Mouse (Mus musculus): ENCODE data around the gene Hist2h2be. TPM values are rescaled to one million over a fixed set of nuclear protein-coding genes. Genes with fewer than 3 reads are reported as not detected.
A peak's percentile ranks its signal among the peaks of the same experiment; 100 is the strongest.
"Not testable (repeated sequence)": the region's sequence is repeated elsewhere in the genome, so short reads cannot be mapped to it uniquely, and the experiment has no call there.

The Hist2h2be gene
- polyA plus RNA-seq, 1 experiment, result 12.3 TPM

DNA sequence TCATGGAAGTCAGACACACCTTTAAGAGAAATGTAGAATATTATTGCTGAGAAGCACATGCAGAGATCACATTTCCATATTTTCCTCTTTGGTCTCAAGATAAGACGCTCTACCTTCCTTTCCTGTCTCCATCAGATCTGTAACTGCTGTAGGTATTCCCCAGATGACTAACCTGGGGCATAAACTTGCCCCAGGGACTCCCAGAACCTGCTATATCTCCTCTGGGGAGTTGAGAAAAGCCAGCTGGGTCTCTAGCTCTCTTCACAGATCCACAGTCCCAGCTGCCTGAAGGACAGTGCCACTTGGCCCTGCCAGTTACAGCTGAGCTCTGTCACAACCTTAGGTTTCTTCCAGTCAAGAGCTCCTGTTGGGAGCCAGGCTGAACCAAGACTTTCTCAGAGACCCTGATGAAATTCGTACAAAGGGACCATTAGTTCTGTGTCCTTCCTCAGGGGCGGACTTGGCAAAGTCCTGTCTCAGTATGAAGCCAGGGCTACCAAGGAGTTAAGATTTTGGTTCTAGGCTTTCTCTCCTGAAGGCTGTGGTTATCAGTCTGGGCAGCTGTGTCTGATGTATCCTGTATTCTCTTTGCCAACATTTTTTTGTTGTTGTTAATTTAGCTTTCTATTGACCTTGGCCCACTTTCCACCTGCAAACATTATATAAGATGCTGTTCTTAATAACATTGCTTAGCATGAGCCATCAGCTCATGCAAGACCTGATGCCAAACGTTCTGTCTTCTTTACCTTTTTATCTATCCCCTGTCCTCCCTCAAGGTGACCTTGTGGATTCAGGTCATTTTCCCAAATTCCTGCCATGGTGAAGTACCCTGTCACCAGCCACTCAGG, 10.2 kb downstream of the Hist2h2be start:
- no peak for DNase-seq (ENCODE audit: low read depth)
- no peak for TF ChIP-seq CTCF (IDR thresholded peaks at IDR 0.05; ENCODE audit: borderline replicate concordance, extremely low read depth, insufficient read depth, insufficient read length)
- TF ChIP-seq POLR2A (IDR thresholded peaks at IDR 0.05; ENCODE audit: borderline replicate concordance, extremely low read depth, insufficient read depth, insufficient read length, poor library complexity, severe bottlenecking), result no peak

DNA sequence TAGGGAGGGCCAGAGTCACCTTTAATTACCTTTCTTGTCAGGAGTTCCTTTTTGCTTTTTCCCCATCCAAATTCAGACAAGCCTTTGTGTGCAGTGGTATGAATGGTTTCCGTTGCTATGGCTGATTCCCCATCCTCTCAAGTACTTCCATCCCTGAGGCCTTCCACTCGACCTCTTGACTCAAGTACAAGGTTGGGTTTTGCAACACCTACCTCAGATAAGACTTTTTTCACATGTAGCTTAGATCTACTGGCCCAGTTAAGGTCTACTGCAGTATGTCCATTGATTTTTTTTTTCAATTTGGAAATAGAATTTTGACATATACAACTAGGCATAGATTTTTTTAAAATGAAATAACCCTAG, 10.8 kb downstream of the Hist2h2be start:
- no peak for DNase-seq (ENCODE audit: low read depth)
- TF ChIP-seq CTCF (IDR thresholded peaks at IDR 0.05; ENCODE audit: borderline replicate concordance, extremely low read depth, insufficient read depth, insufficient read length), result no peak
- no peak for TF ChIP-seq POLR2A (IDR thresholded peaks at IDR 0.05; ENCODE audit: borderline replicate concordance, extremely low read depth, insufficient read depth, insufficient read length, poor library complexity, severe bottlenecking)

GRCm38 (mm10) chr3:96234914-96235313, 14.0 kb downstream of the Hist2h2be start:
- DNase-seq (ENCODE audit: low read depth), result no peak
- no peak for TF ChIP-seq POLR2A (IDR thresholded peaks at IDR 0.05; ENCODE audit: borderline replicate concordance, extremely low read depth, insufficient read depth, insufficient read length, poor library complexity, severe bottlenecking)
- no peak for TF ChIP-seq CTCF (IDR thresholded peaks at IDR 0.05; ENCODE audit: borderline replicate concordance, extremely low read depth, insufficient read depth, insufficient read length)

GRCm38 (mm10) chr3:96235836-96236235, 14.9 kb downstream of the Hist2h2be start:
- TF ChIP-seq POLR2A (IDR thresholded peaks at IDR 0.05; ENCODE audit: borderline replicate concordance, extremely low read depth, insufficient read depth, insufficient read length, poor library complexity, severe bottlenecking) (no peak), CTCF (IDR thresholded peaks at IDR 0.05; ENCODE audit: borderline replicate concordance, extremely low read depth, insufficient read depth, insufficient read length) (no peak)
- no peak for DNase-seq (ENCODE audit: low read depth)

- TF ChIP-seq CTCF (IDR thresholded peaks at IDR 0.05; ENCODE audit: borderline replicate concordance, extremely low read depth, insufficient read depth, insufficient read length) (no peak), POLR2A (IDR thresholded peaks at IDR 0.05; ENCODE audit: borderline replicate concordance, extremely low read depth, insufficient read depth, insufficient read length, poor library complexity, severe bottlenecking) (no peak)
- no peak for DNase-seq (ENCODE audit: low read depth)
Measured at GRCm38 (mm10) chr3:96236834-96237334, 16.0 kb downstream of the Hist2h2be start.

DNA sequence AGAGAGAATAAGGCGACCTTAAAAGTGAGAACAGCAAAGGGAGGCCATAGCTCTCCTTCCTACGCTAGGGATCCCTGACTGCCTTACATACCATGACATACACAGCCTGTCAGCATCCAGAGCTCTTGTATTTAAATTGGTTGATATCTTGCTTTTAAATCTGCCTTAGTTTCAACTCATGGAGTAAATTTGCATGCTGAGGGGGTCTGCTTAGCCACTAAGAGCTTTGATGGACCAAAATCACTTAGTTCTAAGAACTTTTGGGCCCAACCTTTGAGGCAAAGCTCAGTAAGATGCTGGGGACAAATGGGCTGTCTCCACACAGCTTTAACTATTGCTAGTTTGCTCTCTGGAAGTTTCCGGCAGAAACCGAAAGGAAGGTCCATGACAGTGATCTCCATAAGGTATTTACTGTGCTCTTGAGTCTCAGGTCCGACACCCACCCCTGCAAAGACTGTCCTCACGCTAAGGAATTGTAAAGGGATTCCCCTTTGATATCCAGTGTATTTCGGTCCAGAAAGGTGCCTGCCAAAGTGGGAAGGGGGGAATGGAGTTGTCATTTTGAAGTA, 16.5 kb downstream of the Hist2h2be start:
- no peak for TF ChIP-seq CTCF (IDR thresholded peaks at IDR 0.05; ENCODE audit: borderline replicate concordance, extremely low read depth, insufficient read depth, insufficient read length)
- TF ChIP-seq POLR2A (IDR thresholded peaks at IDR 0.05; ENCODE audit: borderline replicate concordance, extremely low read depth, insufficient read depth, insufficient read length, poor library complexity, severe bottlenecking), result no peak
- peak; percentile 25 for DNase-seq (ENCODE audit: low read depth)

- DNase-seq (ENCODE audit: low read depth), result peak; percentile 41
- TF ChIP-seq CTCF (IDR thresholded peaks at IDR 0.05; ENCODE audit: borderline replicate concordance, extremely low read depth, insufficient read depth, insufficient read length) (no peak), POLR2A (IDR thresholded peaks at IDR 0.05; ENCODE audit: borderline replicate concordance, extremely low read depth, insufficient read depth, insufficient read length, poor library complexity, severe bottlenecking) (no peak)
Measured at GRCm38 (mm10) chr3:96237904-96238511, 17.1 kb downstream of the Hist2h2be start.

GRCm38 (mm10) chr3:96238954-96239793, 18.3 kb downstream of the Hist2h2be start, which contains the start of gene Hist2h3c2:
Hist2h3c2 (minus strand) TSS chr3:96239127.
- DNase-seq (ENCODE audit: low read depth), result not testable (repeated sequence)

GRCm38 (mm10) chr3:96239949-96240798, 19.3 kb downstream of the Hist2h2be start, which contains the start of gene Hist2h2aa2:
Hist2h2aa2 (minus strand) TSS chr3:96240276.
- DNase-seq (ENCODE audit: low read depth), result peak; percentile 91

DNA sequence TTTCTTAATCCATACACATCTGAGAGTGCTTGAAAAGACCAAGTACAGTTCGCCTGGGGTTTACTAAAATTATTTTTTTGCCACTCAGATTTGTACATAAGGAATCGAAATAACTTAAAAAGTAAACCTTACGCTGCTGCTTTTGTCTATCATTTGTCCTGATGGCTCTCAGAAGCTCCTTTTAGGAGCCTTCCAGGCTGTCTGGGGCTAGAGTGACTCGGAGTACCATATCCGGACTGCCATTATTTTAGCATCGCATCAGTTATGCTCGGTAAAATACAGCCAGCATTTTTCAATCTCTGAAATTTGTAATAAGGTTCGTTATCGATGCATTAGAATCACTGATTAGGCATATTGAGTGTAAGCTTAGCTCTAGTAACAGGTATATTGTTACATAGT, 19.9 kb downstream of the Hist2h2be start:
- no peak for DNase-seq (ENCODE audit: low read depth)

More for the DNA sequence above, 19.9 kb downstream of the Hist2h2be start:
- no peak for TF ChIP-seq POLR2A (IDR thresholded peaks at IDR 0.05; ENCODE audit: borderline replicate concordance, extremely low read depth, insufficient read depth, insufficient read length, poor library complexity, severe bottlenecking)
- TF ChIP-seq CTCF (IDR thresholded peaks at IDR 0.05; ENCODE audit: borderline replicate concordance, extremely low read depth, insufficient read depth, insufficient read length), result no peak
